Mouse (Mus musculus): ENCODE data around the gene Gpx3. TPM values are rescaled to one million over a fixed set of nuclear protein-coding genes. Genes with fewer than 3 reads are reported as not detected.
"Not testable (repeated sequence)": the region's sequence is repeated elsewhere in the genome, so short reads cannot be mapped to it uniquely, and the experiment has no call there.

Gpx3 gene
- total RNA-seq, 2 experiments from 2014 or later = 3.4 to 4.6 TPM

- DNase-seq = no peak
These were observed 21.2 kb upstream of the Gpx3 start for GRCm38 (mm10) chr11:54881051-54881474.

DNA sequence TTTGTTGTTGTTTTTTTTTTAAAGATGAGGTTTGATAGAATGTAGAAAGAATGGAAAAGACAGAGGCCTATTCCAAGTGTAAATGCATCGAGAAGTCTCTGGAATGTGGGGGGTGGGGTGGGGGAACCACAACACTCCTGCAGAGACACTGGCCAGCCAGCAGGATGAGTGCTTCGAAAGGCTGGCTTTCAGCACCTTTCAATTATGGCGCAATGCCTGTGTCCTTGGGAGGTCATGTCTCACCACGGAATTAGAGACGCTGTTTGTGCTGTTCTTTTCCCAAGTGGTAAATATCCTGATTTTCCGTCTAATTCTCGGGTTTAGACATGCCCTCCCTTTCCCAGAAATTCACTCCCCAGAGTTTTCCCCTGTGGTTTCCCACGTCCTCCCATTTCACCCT lies 19.6 kb upstream of the Gpx3 start:
- DNase-seq = no peak

- DNase-seq = no peak
These were observed 17.9 kb upstream of the Gpx3 start for GRCm38 (mm10) chr11:54884197-54884828.

GRCm38 (mm10) chr11:54884937-54885336 lies 17.3 kb upstream of the Gpx3 start:
- no peak for DNase-seq

- DNase-seq = no peak
These were observed 16.8 kb upstream of the Gpx3 start for GRCm38 (mm10) chr11:54885406-54885805.

GRCm38 (mm10) chr11:54887927-54888326 lies 14.3 kb upstream of the Gpx3 start:
- DNase-seq = no peak

DNA sequence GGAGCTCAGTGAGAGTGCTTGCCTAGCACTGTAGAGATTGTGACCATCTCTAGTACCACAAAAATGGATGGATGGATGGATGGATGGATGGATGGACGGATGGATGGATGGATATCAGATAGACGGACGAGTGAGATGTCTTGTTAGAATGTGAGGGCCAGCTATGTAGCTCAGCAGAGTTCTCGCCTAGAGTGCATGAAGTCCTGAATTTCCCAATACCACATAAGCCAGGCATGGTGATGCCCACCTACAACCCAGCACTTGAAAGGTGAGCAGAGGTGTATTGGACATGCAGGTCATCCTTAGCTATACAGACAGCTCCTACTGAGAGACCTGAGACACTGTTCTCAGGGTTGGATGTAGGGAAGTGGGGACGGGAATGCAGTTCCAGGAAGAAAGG lies 10.9 kb upstream of the Gpx3 start:
- no peak for DNase-seq

- no peak for DNase-seq
These were observed 10.2 kb upstream of the Gpx3 start for GRCm38 (mm10) chr11:54892091-54892490.

GRCm38 (mm10) chr11:54894589-54894988 lies 7.7 kb upstream of the Gpx3 start:
- DNase-seq = no peak

- DNase-seq = not testable (repeated sequence)
These were observed 5.6 kb upstream of the Gpx3 start for GRCm38 (mm10) chr11:54896646-54897045.

GRCm38 (mm10) chr11:54897470-54897869 lies 4.8 kb upstream of the Gpx3 start:
- no peak for DNase-seq

DNA sequence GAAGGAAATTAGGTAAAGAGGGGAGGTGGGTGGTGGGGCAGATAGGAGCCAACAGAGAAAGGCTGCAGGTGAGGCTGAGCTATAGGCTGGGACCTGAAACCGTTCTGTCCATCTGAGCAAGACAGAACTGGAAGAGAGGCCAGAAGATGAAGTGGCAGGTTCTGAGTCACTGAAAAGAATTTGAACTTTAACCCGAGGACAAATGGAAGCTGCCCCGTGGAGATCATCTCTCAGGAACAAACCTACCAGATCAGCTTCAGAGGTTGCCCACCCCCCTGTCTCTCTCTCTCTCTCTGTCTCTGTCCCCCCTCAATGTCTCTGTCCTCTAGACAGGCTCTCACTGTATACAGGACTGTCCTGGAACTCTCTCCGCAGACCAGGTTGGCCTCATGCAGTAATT lies 2.6 kb upstream of the Gpx3 start:
- no peak for DNase-seq

GRCm38 (mm10) chr11:54903339-54903738 lies 1.1 kb downstream of the Gpx3 start:
- DNase-seq = no peak

DNA sequence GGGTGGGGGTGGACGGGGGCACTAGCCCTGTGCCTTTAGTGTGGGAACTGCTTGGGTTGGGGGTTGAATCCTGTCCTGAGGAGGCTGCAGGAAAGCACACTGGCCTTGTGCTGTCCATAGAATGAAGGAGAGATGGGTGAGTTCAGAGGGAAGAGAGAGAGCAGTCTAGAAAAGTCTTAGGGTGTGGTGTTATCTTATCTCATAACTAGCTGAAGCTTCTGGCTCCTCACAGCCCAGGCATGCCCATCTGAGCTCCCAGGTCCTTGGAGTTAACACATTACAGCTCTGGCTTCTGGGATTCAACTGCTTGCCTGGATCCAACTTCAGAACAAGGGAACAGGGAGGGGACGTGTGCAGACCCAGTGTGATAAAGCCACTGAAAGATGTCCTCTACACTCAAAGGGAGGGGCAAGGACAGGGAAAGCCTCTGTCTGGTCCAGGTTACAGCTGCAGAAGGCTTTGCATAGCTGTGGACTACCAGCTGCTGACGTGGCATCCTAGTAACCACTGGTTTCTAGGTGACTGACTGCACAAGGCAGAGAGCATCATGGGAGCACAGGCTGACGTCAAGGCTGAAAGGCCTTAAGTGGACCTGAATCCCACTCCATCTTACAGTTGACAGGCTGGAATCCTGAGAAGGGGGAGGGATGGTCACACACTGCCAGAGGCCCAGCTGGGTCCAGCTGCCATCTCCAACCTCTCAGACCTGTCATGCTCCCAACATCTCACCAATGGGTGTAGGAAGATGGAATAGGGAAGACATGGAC lies 1.9 kb downstream of the Gpx3 start:
- no peak for DNase-seq

DNA sequence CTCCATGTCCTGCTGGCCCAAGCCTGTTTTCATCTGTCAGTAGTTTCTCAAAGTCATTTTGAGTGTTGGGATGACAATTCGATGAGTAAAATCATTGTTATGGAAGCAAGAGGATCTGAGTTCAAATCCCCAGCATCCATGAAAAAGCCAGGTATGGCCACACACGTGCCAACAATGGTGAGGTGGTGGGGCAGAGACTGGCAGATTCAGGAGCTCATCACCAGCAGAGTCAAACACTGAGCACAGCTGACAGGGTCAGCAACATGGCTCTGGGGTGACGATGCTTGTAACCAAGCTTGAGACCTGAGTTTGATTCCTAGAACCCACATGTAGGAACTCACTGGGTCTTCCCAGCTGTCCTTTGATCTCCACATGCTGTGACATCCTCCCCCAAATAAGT lies 2.8 kb downstream of the Gpx3 start:
- no peak for DNase-seq

GRCm38 (mm10) chr11:54905931-54906330 lies 3.7 kb downstream of the Gpx3 start:
- DNase-seq = no peak

DNA sequence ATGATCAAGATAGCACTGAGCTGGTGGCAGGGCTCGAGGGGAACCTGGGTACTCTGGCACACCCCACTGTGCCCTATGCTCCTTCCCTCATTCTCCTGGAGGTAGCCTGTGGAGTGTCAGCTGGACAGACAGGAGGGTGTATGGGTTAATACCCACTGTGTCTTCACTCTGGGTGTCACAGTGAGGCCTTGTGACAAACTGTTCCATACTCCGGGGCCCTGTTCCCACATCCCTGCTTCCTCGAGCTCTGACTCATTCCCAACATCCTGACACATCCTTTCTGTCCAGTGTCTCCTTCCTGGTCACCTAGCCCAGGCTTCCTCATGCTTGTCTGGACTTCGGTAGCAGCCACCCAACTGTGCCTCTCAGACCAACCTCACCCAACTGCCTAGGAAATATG lies 4.2 kb downstream of the Gpx3 start:
- DNase-seq = no peak

GRCm38 (mm10) chr11:54907259-54907658 lies 5.0 kb downstream of the Gpx3 start:
- no peak for DNase-seq

DNA sequence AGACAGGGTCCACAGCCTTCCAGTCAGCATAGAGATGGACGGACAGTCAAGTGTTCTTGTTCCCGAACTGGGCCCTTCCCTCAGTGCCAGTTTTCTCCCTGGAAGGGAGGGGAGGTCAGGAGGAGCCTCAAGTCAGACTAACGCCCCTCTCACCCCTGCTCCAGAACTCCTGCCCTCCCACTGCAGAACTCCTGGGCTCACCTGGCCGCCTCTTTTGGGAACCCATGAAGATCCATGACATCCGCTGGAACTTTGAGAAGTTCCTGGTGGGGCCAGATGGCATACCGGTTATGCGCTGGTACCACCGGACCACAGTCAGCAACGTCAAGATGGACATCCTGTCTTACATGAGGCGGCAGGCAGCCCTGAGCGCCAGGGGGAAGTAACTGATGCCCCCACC lies 7.0 kb downstream of the Gpx3 start:
- no peak for DNase-seq

- DNase-seq = no peak
These were observed 7.9 kb downstream of the Gpx3 start for GRCm38 (mm10) chr11:54910081-54910665.

- no peak for DNase-seq
These were observed 8.9 kb downstream of the Gpx3 start for GRCm38 (mm10) chr11:54911201-54911600.

DNA sequence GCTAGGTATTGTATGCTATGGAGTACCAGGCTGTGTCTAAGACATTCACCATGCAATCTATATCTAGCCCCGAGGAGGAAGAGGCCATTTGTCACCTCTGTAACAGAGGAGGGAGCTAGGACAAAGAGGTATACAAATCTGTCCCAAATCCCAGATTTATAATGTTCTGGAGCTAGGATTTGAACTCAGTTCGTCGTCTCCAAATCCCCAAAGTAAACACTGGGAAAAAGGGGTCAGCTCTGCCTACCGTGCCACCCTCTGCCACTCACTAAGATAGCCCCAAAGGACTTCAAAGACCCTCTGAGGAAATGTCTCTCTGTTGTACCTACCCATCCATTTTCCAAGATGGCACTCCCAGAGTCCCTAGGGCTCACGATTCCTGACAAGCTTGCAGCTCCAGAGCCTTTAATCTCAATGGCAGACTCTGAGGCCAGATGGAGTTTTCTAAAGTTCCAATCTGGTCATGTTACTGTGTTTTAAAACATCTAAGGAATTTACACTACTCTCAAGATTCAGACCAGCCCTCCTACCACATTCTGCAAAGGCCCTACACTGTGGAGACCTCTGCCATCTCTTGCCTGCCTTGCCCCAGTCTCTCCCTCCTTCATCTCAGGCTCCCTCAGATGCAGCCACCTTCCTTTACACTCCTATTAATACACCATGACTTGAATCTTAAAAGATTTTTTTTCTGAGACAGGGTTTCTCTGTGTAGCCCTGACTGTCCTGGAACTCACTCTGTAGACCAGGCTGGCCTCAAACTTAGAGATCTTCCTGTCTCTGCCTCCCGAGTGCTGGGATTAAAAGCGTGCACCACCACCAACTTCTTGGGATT lies 9.6 kb downstream of the Gpx3 start:
- DNase-seq = no peak
